Mouse (Mus musculus): ENCODE results near the gene Selenoh. TPM values are rescaled to one million over a fixed set of nuclear protein-coding genes. Genes with fewer than 3 reads are reported as not detected.
A peak's percentile ranks its signal among the peaks of the same experiment; 100 is the strongest.
"Not testable (repeated sequence)": the region's sequence is repeated elsewhere in the genome, so short reads cannot be mapped to it uniquely, and the experiment has no call there.

Selenoh gene
- total RNA-seq, 4 experiments from 2014 or later, result 24.1 to 33.6 (median 28.4) TPM

GRCm38 (mm10) chr2:84671535-84671934 lies 965 bp upstream of the Selenoh start:
- DNase-seq (ENCODE audit: low spot score in 2 of 2), result not testable (repeated sequence)

DNA sequence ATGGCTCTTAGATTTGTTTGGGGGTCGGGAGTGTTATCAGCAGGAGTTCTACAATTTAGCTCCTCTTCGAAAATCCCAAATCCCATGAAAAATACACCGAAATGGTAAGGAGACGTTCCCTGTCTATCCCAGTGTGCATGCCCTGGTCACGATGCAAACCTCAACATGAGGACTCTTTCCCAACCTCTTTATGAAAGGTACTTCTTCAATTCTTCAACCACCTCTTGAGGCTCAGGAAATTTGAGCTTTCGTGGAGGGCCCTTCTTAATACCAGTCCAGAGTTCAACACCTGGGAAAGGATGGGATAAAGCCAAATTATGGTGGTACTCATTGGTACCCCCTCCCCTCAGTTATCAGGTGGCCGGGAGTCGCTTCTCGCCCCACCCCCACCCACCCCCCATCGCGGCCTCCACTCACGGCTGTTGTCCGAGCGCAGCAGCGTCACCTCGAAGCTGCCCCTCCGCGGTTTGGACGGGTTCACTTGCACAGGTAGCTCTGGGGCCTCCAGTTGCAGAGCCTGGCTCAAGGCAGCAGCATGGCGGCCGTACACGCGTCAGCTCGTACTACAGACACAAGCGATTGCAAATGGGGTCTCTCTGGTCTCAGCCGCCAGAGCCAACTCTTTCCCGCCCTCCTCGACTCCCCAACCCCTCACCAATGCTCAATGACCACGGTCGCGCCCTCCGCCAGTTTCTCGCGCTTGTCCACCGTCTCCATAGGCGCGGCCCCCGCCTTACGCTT lies 572 bp downstream of the Selenoh start:
- no peak for DNase-seq (ENCODE audit: low spot score in 2 of 2)

- DNase-seq (ENCODE audit: low spot score in 2 of 2), result no peak
These were observed 4.5 kb downstream of the Selenoh start for GRCm38 (mm10) chr2:84666081-84666480.

DNA sequence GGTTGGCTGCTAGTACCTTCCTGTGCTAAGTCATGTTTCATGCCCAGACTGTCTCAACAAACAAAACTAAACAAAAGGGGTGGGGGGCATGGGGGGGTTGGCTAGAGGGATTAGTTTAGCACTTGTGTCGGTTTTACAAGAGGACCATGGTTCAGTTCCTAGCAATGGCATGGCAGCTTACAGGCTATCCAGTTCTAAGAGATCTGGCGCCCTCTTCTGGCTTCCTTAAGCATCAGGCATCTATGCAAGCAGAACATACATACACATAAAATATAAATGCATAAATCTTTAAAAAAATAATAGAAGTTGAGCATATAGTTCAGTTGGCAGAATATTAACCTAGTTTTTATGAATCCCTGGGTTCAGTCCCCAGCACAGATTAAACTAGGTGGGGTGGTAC lies 7.7 kb downstream of the Selenoh start:
- DNase-seq (ENCODE audit: low spot score in 2 of 2), result no peak

DNA sequence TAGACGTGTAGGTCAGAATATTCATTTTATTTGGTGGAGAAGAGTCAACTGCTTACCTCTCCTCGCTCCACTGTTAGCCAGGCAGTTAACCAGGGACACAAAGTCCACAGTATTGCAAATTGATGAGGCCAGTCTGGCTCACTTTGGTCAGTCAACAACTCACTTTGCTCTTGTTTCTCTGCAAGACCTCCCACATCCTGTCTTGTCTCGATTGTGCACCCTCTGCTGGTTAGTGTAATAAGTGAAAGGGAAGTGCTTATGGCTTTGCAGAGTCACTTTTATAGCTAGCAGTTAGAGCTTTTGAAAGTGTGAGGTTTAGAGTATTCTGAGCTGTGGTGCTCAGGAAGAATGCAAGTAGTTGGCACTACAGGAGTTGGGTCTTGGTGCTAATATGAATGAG lies 10.3 kb downstream of the Selenoh start:
- DNase-seq (ENCODE audit: low spot score in 2 of 2), result no peak

- DNase-seq (ENCODE audit: low spot score in 2 of 2), result no peak
These were observed 11.8 kb downstream of the Selenoh start, which contains the start of gene Btbd18 for GRCm38 (mm10) chr2:84658806-84659205. Gene Btbd18 (plus strand): TSS chr2:84659079.

DNA sequence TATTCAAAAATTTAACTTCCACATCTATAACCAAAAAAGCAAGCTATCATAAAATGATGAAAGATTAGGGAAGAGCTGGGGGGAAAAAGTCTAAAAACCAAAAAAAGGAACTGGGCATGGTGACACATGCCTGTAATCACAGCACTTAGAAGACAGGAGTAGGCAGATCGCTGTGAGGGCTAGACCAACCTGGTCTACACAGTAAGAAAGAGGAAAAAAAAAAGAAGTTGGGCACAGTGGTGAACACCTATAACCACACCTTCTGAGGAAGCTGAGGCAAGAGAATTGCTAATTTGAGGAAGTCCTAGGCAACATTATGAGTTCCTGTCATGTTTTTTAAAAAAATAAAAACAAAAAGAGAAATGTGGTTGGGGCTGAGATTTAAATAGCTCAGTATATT lies 14.7 kb downstream of the Selenoh start:
- no peak for DNase-seq (ENCODE audit: low spot score in 2 of 2)

DNA sequence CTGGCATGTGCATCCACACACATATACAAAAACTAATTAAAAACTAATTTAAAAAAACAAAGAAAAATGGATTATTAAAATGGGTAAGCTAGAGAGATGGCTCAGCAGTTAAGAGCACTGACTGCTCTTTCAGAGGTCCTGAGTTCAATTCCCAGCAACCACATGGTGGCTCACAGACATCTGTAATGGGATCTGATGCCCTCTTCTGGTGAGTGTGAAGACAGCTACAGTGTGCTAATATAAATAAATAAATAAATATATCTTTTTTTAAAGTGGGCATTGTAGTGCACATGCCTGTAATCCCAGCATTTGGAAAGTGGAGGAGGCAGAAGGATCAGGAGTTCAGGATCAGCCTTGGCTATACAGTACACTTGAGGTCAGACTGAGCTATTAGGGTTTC lies 17.2 kb downstream of the Selenoh start:
- no peak for DNase-seq (ENCODE audit: low spot score in 2 of 2)

DNA sequence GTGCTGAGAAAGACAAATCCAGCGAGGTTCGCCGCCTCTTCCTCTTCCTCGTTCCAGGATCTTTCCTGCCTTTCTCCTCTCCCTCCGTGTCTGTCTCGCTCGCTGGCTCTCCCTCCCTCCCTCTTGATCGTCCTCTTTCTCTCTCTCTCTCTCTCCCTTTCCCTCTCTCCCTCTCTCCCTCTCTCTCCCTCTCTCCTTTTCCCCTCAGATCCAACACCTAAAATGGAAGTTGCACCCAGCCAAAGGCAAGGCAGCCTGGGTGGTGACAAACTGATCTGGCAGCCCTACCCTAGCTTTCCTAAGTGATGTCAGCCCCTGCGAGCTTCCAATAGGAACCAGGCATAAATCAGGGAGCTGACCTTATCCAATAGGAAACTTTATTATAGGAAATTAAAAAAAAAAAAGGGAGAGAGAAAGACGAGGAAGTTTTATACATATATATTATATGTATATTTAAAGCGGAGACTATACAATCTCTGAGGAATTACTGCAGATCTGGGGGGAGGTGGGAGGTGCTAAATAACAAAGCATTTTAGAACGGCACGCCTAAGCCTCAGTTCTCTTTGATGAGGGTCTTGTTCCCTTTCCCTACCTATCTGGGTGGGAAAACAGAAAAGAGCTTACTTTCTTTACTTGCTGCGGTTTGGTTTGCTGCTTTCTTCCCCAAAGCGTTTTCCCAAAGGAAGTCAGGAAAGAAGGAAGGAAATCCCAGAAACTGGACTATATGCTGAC lies 19.9 kb downstream of the Selenoh start, which contains the start of gene Ctnnd1:
Ctnnd1 (minus strand) TSS at position 302 of the 732 bp plus-strand sequence.
- DNase-seq (ENCODE audit: low spot score in 2 of 2), result peak; percentile 89 to 90

DNA sequence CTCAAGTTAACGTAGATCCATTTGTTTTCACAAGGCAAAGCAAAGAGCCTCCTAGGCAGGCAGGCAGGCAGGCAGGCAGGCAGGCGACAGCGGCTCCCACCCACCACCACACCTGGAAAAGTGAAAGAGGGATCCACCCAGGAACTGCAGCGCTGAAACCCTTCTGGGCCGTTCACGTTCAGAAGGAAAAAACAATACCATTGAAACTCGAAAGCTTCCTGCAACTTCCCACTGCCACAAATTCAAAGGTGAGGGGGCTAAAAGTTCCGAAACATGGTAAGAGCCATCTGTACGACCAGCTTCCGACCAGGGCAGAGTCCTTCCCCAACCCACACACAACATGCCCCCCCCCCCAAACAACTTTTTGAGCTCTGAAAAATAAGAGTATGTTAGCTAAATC lies 20.9 kb downstream of the Selenoh start:
- no peak for DNase-seq (ENCODE audit: low spot score in 2 of 2)

DNA sequence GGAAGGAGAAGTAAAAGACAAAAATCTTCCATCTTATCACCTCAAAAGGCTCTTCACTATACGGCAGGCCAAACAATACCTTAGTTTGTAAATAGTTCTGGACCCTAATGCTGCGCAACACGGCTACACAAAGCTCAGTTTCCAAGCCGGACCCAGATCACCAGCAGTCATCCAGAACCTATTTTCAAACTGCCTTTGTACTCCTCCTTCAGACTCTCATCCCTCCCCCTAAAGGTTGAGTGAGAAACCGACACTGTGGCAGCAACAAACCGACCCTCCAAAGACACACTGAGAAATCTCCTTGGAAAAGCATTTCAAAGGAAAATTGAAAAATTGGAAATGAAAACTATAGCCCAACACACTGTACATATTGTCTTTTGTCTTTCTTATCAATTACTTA lies 22.2 kb downstream of the Selenoh start:
- no peak for DNase-seq (ENCODE audit: low spot score in 2 of 2)

DNA sequence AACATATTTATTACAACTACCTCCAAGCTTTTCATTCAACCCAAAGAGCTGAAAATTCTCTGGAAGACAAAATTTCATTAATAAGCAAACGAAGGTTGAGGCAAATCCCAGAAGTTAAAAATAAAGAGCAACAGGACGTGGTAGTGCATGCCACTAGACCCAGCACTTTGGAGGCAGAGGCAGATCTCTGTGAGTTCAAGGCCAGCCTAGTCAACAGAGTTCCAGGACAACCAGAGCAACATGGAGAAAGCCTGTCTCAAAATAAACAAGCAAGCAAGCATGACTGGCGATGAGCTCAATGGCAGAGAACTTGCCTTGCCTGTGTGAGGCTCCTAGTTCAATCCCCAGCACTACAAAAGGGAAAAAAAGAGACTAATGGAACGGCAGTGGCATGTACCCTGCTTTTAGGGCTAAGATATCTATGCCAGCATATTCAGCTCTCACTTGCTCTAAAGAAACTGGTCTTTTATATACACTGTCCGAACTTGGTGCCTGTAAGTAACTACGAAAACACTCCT lies 23.5 kb downstream of the Selenoh start:
- no peak for DNase-seq (ENCODE audit: low spot score in 2 of 2)

- no peak for DNase-seq (ENCODE audit: low spot score in 2 of 2)
These were observed 24.4 kb downstream of the Selenoh start for GRCm38 (mm10) chr2:84646138-84646537.

- DNase-seq (ENCODE audit: low spot score in 2 of 2), result no peak
These were observed 29.7 kb downstream of the Selenoh start for GRCm38 (mm10) chr2:84640833-84641232.

- DNase-seq (ENCODE audit: low spot score in 2 of 2), result no peak
These were observed 31.9 kb downstream of the Selenoh start for GRCm38 (mm10) chr2:84638428-84639220.

- no peak for DNase-seq (ENCODE audit: low spot score in 2 of 2)
These were observed 33.0 kb downstream of the Selenoh start for GRCm38 (mm10) chr2:84637452-84638165.

- no peak for DNase-seq (ENCODE audit: low spot score in 2 of 2)
These were observed 34.3 kb downstream of the Selenoh start for GRCm38 (mm10) chr2:84636231-84636741.

DNA sequence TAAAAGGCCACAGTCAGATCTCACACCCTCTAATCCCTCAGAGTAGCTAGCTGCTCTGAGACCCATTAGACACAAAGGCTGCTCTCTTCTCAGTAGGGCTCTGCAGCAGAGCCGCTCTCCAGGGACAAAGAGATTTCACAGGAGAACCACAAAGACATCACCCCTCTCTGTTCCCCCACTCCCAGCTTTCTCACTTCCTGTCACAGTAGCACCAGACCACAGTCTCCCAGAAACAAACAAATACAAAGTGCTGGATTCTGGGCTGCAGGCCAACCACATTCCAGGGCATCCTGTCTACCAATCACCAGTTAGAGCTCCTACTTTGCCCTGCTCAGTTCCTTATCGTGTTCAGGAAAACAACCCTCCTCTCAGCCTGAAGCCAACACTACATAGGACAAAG lies 35.0 kb downstream of the Selenoh start:
- peak; percentile 82 to 88 for DNase-seq (ENCODE audit: low spot score in 2 of 2)

DNA sequence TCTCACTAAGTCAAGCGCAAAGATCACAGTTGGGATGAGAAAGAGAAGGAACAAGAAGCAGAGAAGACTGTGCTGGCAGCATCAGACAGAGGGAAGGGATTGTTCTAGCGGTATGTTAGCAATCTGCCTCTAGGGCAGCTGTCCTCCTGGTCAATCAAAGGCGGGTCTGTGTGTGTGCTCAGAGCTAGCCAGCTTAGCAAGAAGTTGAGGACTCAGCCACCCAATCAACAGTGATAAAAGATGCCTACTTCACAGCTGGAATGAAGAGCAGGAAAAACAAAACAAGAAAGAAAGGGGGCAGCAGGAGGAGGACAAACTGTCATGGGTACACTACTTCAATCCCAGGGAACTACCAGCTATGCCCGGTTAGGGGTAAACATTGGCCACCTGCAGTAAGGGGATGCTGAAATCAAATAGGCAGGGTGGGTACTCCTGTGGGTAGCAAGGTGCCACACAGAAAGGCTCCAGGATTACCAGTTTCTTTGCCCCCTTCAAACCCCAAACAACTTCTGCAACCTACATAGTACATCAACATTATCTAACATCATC lies 35.6 kb downstream of the Selenoh start:
- DNase-seq (ENCODE audit: low spot score in 2 of 2), result no peak

DNA sequence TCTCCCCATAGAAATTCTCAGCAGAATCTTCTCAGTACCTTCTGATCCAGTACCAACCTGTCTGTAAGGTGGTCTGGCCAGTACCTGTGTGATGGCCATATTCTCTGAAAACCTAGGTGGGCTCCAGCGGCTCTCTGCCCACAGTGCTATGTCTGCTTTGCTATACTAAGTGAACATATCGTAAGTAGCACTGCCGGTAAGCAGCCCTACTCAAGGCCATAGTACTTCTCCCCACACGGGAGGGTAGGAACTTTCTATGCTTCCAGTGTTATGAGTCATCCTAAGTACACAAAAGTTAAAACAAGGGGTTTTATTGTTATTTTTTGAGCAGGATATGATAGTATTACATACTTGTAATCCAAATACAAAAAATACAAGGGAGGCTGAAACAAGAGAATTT lies 36.6 kb downstream of the Selenoh start:
- no peak for DNase-seq (ENCODE audit: low spot score in 2 of 2)

Measured in layer of hippocampus, adult 8-10 months (tissue).